Mouse (Mus musculus) frontal cortex, postnatal 36 days (tissue): ENCODE measurements around the gene Myt1l.

Source experiments
- DNase-seq, 2 experiments: peaks; one replicate each; pipeline ENCODE4 v3.0.0; 2022; ENCODE audit warnings: low spot score in 2 of 2

Gene Myt1l

DNA sequence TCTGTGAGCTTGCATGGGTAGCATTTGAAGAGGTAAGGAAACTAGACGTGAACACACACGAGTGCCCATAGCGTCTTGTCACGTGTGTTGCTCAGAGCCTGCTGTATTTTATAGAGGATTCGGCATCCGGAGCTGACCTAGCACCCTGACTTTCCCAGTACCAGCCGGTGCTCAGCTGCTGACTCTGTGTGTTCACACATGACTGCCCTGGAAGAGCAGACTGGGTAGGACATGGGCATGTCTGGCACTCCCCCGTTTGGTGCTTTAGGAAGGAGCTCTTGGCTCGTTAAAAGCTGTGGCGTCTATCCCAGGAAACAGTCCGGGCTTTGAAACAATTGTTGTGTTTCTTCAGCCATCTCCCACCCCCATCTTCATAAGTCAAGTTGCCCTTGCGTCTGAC, 428.8 kb downstream of the Myt1l start:
- DNase-seq: no peak

DNA sequence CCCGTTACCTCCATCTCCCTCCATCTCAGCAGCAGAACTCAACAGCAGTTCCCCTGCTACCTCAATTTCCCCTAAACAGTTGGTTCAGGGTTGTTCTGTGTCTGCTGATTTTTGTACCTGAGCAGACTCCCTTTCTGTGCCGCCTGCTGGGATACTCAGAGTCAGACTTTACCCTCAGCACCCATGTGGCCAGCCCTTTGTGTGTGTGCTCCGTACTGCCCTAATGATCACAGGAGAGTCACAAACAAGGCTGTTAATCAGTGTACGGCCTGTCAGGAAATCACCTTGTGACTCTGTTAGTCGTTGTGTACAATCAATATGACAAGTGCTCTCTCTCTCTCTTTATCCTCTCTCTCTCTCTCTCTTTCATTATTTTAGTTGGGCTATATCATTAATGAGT, 430.5 kb downstream of the Myt1l start:
- no peak for DNase-seq

DNA sequence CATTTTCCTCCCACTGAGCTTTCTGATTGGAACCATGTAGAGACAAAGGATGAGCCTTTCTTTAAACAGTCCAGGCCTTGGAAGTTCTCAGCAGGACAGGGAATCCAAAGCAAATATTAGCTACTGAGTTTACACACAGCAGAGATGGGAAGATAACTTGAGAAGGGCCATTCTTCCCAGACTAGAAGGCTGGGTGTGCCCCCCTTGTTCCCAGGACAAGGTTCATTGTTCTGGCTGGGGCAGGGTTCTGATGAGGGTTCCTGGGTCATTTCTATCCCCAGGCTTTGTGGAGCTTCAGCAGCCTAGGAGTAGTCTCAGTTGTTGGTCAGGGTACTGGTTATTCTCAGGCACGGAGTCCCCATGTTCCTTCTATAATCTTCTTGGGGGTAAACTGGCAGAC, 432.9 kb downstream of the Myt1l start:
- no peak for DNase-seq

DNA sequence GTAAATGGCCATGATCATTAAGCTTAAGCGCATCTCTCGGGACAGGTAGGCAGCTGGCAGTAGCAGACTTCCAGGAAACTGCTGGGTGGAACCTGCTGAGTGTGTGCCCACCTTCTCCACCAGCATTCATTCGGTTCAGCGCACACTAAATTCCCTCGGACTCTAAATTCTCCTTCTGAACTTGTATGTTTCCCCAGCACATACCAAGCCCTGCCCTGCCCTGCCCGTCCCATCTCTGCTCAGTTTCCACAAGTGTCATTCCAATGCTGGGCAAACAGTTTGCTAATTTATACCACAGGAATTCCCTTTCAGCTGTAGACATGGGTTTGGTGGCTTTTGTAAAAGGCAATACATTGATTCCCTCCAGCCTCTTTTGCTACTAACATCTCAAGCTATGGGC, 436.8 kb downstream of the Myt1l start:
- DNase-seq: no peak

DNA sequence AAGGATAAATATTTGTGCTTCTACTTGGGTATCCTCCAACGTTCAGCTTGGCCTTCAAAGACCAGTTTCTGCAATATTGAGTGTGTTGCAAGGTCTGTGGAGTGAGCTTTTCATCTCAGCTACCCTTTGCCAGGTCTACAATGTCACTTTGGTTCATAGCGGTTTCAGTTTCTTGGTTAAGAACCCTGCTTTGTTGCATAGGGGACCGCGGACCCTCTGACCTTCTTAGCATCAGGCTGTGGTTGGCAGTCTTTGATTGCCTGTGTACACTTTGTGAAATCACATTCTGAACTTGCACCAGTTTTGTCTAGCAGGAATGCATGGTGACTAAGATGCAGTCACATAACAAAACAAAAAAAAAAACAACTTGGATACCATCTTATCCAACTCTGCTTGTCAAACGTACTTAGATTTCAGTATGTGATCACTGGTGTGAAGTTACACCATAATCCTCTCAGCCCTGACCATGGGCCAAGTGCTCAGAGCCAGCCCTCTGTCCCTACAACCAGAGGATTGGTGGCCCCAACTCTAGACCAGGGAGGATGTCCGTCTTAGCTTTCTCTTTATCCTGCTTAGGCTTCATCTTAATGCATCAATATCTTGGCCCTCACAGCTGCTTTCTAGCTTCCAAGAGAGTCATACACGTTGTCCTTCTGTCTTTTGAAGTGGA, 443.7 kb downstream of the Myt1l start:
- no peak for DNase-seq

DNA sequence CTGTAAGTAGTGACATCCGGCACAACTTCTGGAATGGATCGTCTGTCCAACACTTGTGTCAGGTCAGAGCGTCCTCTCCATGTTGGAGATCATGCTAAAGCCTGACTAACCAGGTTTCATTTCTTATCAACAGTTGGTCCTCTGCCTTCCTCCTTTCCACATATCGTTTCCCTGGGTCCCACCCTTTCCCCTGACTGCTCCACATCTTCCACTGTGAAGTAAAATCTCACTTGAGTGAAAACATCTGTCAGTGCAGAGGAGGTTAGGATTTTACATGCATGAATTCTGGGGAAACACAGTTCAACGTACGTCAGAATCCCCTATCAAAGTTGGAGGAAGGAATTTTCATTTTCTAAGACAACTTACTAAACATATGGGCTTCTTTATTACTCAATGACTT, 444.3 kb downstream of the Myt1l start:
- DNase-seq: no peak
